Mouse (Mus musculus): Measurements from ENCODE around the gene Cnr1.

The Cnr1 gene

DNA sequence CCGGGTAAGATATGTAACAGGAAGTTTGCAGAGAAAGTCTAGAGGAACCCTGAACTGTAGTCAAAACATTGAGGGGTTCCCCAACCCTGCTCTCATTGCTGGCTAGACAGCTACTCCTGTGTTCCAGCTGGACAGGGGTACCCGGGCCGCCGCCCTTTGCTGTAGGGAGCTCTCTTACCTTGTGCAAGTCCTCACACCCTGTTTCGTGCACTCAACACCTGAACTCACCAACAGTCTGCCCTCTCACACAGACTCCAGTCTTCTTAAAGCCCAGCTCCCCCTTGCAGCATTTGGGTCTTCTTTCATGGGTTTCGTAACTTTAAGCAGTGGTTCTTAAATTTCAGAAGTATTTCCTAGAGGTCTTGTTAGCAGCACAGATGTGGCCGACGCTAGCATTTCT lies 7.0 kb downstream of the Cnr1 start:
- no peak for DNase-seq (ENCODE audit: low spot score in 2 of 2)

GRCm38 (mm10) chr4:33941557-33941956 lies 17.2 kb downstream of the Cnr1 start:
- DNase-seq (ENCODE audit: low spot score in 2 of 2): no peak

DNA sequence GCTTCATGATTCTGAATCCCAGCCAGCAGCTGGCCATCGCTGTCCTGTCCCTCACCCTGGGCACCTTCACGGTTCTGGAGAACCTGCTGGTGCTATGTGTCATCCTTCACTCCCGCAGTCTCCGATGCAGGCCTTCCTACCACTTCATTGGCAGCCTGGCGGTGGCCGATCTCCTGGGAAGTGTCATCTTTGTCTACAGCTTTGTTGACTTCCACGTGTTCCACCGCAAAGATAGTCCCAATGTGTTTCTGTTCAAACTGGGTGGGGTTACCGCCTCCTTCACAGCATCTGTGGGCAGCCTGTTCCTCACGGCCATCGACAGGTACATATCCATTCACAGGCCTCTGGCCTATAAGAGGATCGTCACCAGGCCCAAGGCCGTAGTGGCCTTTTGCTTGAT lies 19.5 kb downstream of the Cnr1 start:
- DNase-seq (ENCODE audit: low spot score in 2 of 2): no peak

- no peak for DNase-seq (ENCODE audit: low spot score in 2 of 2)
Observed at GRCm38 (mm10) chr4:33945742-33946141, 21.3 kb downstream of the Cnr1 start.

DNA sequence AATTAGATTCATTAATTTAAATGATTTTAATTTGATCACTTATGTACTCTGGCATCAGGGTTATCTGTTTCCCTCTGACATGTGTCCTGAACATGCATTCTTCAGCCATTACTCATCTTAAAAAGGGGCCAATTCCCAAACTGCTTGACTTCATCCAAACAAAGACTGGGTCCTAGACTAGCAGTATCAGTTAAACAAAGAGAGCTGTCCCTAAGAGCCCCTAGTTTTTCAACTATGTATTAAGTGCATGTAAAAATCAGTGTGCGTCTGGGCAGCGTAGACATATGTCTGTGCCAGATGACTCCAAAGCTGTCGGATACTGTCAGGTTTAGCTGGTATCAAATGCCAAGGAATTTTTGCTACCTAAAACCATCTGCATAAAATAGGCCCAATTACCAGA lies 23.2 kb downstream of the Cnr1 start:
- no peak for DNase-seq (ENCODE audit: low spot score in 2 of 2)

GRCm38 (mm10) chr4:33957398-33957797 lies 33.0 kb downstream of the Cnr1 start:
- DNase-seq (ENCODE audit: low spot score in 2 of 2): no peak

GRCm38 (mm10) chr4:33958515-33958914 lies 34.1 kb downstream of the Cnr1 start:
- no peak for DNase-seq (ENCODE audit: low spot score in 2 of 2)

- no peak for DNase-seq (ENCODE audit: low spot score in 2 of 2)
Observed at GRCm38 (mm10) chr4:33959841-33960240, 35.4 kb downstream of the Cnr1 start.

DNA sequence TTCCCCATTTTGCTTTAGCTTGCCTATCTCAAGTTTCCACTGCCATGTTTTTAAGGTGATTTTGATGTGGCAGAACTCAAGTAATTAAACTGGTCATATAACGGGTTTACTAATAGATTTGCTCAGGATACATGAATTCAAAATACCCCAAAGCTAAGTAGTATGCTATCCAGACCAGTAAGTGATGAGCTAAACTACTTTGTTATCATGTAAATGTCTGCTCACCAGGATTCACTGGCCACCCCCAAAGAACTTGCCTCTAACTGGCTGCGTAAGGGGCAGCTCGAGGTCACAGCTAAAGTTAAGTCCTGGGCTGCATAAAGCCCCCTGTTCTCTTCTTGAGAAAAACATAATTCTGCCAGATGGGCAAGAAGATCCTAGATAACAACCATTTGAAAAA lies 46.3 kb downstream of the Cnr1 start:
- DNase-seq (ENCODE audit: low spot score in 2 of 2): no peak

- DNase-seq (ENCODE audit: low spot score in 2 of 2): no peak
Observed at GRCm38 (mm10) chr4:33988466-33989089, 64.2 kb downstream of the Cnr1 start.

DNA sequence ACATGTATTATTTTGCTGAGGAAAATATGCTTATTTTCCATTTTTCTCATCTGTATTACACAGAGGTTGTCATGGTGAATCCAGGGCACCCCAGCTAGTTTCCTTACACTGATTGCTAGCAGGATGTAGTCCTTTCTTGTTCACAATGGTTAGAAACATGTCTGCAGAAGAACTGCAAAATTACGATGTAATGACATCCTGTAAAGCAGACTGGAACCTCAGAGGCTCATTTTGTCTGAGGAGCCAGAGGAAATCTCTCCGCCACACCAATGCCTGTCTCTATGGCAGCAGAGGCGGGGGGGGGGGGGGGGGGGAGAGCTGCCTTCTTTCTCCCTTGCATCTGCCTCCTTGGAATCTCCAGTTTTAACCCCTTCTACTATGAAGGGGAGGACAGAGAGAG lies 68.3 kb downstream of the Cnr1 start:
- DNase-seq (ENCODE audit: low spot score in 2 of 2): no peak

DNA sequence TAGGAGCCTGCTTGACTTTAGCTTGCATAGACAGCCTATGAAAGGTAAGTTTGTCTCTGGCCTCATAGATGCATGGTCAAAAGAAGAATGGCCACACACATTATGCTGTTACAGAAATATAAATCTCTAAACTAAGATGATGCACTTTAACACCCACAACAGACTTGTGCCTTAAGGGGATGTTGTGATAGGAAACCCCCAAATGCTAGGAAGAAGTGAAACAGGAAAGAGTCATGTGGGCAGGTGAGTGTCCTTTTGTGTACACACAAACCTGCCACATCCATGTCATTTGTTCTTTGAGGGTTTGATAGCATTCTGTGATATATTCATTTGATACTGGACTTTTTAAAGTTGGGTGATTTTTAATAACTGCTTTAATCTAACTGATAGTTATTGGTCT lies 72.0 kb downstream of the Cnr1 start:
- no peak for DNase-seq (ENCODE audit: low spot score in 2 of 2)
